Mouse (Mus musculus) limb, embryonic 10.5 days (tissue): Measurements from ENCODE around the gene Peli2. TPM values are rescaled to one million over a fixed set of nuclear protein-coding genes. Genes with fewer than 3 reads are reported as not detected.

Source experiments
- DNase-seq: peaks from one replicate; pipeline ENCODE4 v3.0.0-alpha.2; 2017; ENCODE audit warnings: low spot score
- H3K27ac ChIP-seq: fragments of 300-500 bp; sonication (generic); 2 replicates; pipeline ENCODE4 v1.5.1; 2016; ENCODE audit warnings: mild to moderate bottlenecking
- H3K27me3 ChIP-seq: fragments of 300-500 bp; sonication (generic); 2 replicates; pipeline ENCODE4 v1.6.1; 2016; ENCODE audit warnings: low read depth, mild to moderate bottlenecking; ENCODE audit not compliant: poor library complexity, severe bottlenecking
- H3K36me3 ChIP-seq: fragments of 300-500 bp; sonication (generic); 2 replicates; pipeline ENCODE4 v1.6.1; 2016; ENCODE audit warnings: mild to moderate bottlenecking, moderate library complexity
- H3K4me1 ChIP-seq: fragments of 300-500 bp; sonication (generic); 2 replicates; pipeline ENCODE4 v1.6.1; 2016
- H3K4me3 ChIP-seq: fragments of 300-500 bp; sonication (generic); 2 replicates; pipeline ENCODE4 v1.5.1; 2016; ENCODE audit warnings: mild to moderate bottlenecking, moderate library complexity
- H3K9me3 ChIP-seq: fragments of 300-500 bp; sonication (generic); replicated peaks from 2 replicates; pipeline ENCODE4 v1.6.1; 2016; ENCODE audit warnings: mild to moderate bottlenecking
- WGBS: fragments of 180-500 bp; shearing (Covaris S2); methylation state at CpG from one replicate; pipeline ENCODE4 v1.1.7; 2016; 5-methylcytosine and 5-hydroxymethylcytosine counted together
- polyA plus RNA-seq: library from polyadenylated mRNA; unstranded; fragments of >200 nt; fragmentation: Nextera tagmentation; extraction: Ambion mirVana; gene quantifications from 2 replicates; pipeline ENCODE4 v1.2.1, GENCODE M21; 2016

The Peli2 gene
- polyA plus RNA-seq, 1 experiment from 2014 or later: 7.3 TPM

DNA sequence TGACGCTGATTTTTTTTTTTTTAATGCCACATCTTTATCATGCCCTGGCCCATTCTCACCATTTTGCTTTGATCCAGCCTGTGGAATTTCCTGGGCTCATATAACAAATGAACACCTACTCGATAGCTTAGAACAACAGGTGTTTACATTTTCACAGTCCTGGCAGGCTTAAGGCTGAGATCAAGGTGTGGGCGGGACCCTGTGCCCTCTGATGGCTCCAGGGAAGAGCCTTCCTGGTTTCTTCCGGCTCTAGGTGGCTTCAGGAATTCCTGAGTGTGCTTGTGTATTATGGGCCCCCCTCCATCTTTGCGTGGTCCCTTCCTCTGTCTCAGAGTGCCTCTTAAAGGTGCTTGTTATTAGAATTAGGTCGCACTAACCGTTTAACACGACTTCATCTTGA, 44.3 kb downstream of the Peli2 start:
- no peak overlapping the region for H3K27ac ChIP-seq
- no peak for DNase-seq
- no peaks in the 10 kb centered on the region for H3K27me3 ChIP-seq
- H3K9me3 ChIP-seq: no peaks in the 10 kb centered on the region
- H3K4me1 ChIP-seq: peaks cover 38% of the 10 kb centered on the region
- H3K36me3 ChIP-seq: peaks cover 20% of the 10 kb centered on the region; the same call in 1 of the 2 replicates
- H3K4me3 ChIP-seq: no peak overlapping the region
- WGBS: 34% methylated on average over 8 of the region's 8 CpGs

DNA sequence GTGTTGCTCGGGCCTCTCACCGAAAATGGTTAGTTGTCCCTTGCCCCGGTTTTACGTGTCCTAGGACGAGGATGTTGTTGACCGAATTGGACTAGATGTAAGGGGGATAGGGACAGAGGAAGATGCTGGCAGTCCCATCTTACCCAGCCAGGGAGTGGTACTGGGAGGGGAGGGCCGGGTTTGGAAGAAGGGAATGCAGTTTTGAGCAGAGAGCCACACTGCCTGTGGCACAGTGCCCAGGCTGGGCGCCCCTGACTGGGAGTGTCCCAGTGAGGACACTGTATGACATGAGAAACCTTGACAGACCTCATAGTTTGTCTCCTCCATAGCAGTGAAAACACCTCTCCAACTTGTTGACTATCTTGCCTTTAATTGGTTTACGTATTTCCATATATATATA, 45.8 kb downstream of the Peli2 start:
- 92% methylated on average over 9 of the region's 9 CpGs for WGBS
- Histone ChIP-seq H3K9me3 (no peaks in the 10 kb centered on the region), H3K27me3 (no peaks in the 10 kb centered on the region), H3K27ac (no peak overlapping the region), H3K4me1 (peaks cover 42% of the 10 kb centered on the region), H3K36me3 (peaks cover 9% of the 10 kb centered on the region; the same call in 1 of the 2 replicates), H3K4me3 (no peak overlapping the region)
- no peak for DNase-seq

- Histone ChIP-seq H3K4me1 (peaks cover 45% of the 10 kb centered on the region), H3K36me3 (peaks cover 6% of the 10 kb centered on the region; the same call in 1 of the 2 replicates), H3K27me3 (no peaks in the 10 kb centered on the region), H3K4me3 (no peak overlapping the region), H3K27ac (no peak overlapping the region), H3K9me3 (no peaks in the 10 kb centered on the region)
- WGBS: 69% methylated on average over 3 of the region's 3 CpGs
- DNase-seq: no peak
These were observed 46.4 kb downstream of the Peli2 start for GRCm38 (mm10) chr14:48167020-48167419.

DNA sequence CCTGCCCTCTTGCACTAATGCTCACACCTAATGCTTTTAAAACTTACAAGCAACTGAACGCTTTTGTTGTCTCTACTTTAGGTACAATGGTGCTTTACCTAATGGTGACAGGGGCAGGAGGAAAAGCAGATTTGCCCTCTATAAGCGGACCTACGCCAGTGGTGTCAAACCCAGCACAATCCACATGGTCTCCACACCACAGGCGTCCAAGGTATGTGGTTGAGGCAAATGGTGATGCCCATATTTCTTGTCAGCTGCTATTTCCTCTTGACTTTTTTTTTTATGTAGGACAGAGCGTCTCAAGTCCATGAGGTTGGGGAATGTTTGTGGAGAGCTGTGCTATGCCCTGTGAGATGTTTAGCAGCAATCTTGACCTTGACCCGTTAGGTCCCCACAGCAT, 47.5 kb downstream of the Peli2 start:
- Histone ChIP-seq H3K27ac (no peak overlapping the region), H3K36me3 (peaks cover 6% of the 10 kb centered on the region; the same call in 1 of the 2 replicates), H3K9me3 (no peaks in the 10 kb centered on the region), H3K4me1 (peaks cover 39% of the 10 kb centered on the region), H3K27me3 (no peaks in the 10 kb centered on the region), H3K4me3 (no peak overlapping the region)
- WGBS: 72% methylated on average over 6 of the region's 6 CpGs
- DNase-seq: no peak

DNA sequence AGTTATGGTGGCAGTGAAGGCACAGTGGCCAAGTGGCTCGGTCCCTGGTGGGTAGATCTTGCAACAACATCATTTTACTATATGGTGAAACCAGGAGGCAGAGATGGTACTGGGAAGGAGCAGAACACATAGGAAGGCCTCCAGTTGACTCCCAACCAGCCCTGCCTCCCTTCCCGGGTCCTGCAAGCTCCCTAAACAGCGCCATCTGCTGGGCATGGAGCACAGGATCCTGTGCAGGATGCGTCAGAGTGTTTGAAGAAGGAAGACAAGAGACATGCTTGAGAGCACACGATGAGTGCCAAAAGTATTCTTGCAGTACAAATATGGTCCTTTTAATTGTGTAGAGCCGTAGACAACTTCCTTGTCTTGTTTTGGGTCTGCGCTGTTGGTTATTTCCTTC, 49.3 kb downstream of the Peli2 start:
- Histone ChIP-seq H3K27me3 (no peaks in the 10 kb centered on the region), H3K4me3 (no peak overlapping the region), H3K9me3 (no peaks in the 10 kb centered on the region), H3K36me3 (peaks cover 6% of the 10 kb centered on the region; the same call in 1 of the 2 replicates), H3K27ac (no peak overlapping the region), H3K4me1 (peaks cover 21% of the 10 kb centered on the region)
- peak; percentile 75 for DNase-seq
- 60% methylated on average over 7 of the region's 7 CpGs for WGBS

- H3K27me3 ChIP-seq: no peaks in the 10 kb centered on the region
- no peak for DNase-seq
These were observed 50.6 kb downstream of the Peli2 start for GRCm38 (mm10) chr14:48171268-48171667.

GRCm38 (mm10) chr14:48172026-48172425, 51.4 kb downstream of the Peli2 start:
- Histone ChIP-seq H3K27ac (no peak overlapping the region), H3K4me1 (peaks cover 20% of the 10 kb centered on the region), H3K4me3 (no peak overlapping the region), H3K27me3 (no peaks in the 10 kb centered on the region), H3K36me3 (peaks cover 6% of the 10 kb centered on the region; the same call in 1 of the 2 replicates), H3K9me3 (no peaks in the 10 kb centered on the region)
- no peak for DNase-seq
- 76% methylated on average over 8 of the region's 8 CpGs for WGBS

More at GRCm38 (mm10) chr14:48171268-48171667, 50.6 kb downstream of the Peli2 start:
- Histone ChIP-seq H3K4me3 (no peak overlapping the region), H3K36me3 (peaks cover 6% of the 10 kb centered on the region; the same call in 1 of the 2 replicates), H3K4me1 (peaks cover 17% of the 10 kb centered on the region), H3K9me3 (no peaks in the 10 kb centered on the region), H3K27ac (no peak overlapping the region)
- 80% methylated on average over 12 of the region's 12 CpGs for WGBS

- no peak for DNase-seq
- H3K27me3 ChIP-seq: no peaks in the 10 kb centered on the region
- WGBS: 90% methylated on average over 8 of the region's 8 CpGs
- H3K36me3 ChIP-seq: peaks cover 6% of the 10 kb centered on the region; the same call in 1 of the 2 replicates
- H3K4me3 ChIP-seq: no peak overlapping the region
- no peak overlapping the region for H3K27ac ChIP-seq
- no peaks in the 10 kb centered on the region for H3K9me3 ChIP-seq
- H3K4me1 ChIP-seq: peaks cover 18% of the 10 kb centered on the region
These were observed 52.3 kb downstream of the Peli2 start for GRCm38 (mm10) chr14:48172876-48173275.

DNA sequence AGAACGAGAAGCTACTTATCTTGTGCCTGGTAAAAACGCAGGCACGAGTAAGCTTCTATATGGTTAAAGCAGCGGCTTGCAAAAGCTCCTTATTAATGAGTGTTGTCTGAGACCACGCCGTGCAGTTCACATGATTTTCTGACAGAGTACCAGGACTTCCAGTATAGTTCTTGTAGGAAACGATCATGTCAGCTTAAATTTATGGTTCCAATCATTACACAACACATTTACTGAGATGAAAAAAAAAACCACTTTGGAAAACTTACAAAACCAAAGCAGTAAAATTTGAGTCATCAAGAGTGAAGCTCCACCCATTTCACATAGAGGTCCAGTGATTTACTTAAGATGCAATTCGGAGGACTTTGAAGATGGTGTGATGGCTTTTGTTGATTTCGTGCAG, 53.2 kb downstream of the Peli2 start:
- peaks cover 13% of the 10 kb centered on the region for H3K4me1 ChIP-seq
- no peaks in the 10 kb centered on the region for H3K27me3 ChIP-seq
- no peak overlapping the region for H3K4me3 ChIP-seq
- H3K36me3 ChIP-seq: peaks cover 5% of the 10 kb centered on the region; the same call in 1 of the 2 replicates
- DNase-seq: no peak
- no peaks in the 10 kb centered on the region for H3K9me3 ChIP-seq
- no peak overlapping the region for H3K27ac ChIP-seq
- 69% methylated on average over 9 of the region's 9 CpGs for WGBS

DNA sequence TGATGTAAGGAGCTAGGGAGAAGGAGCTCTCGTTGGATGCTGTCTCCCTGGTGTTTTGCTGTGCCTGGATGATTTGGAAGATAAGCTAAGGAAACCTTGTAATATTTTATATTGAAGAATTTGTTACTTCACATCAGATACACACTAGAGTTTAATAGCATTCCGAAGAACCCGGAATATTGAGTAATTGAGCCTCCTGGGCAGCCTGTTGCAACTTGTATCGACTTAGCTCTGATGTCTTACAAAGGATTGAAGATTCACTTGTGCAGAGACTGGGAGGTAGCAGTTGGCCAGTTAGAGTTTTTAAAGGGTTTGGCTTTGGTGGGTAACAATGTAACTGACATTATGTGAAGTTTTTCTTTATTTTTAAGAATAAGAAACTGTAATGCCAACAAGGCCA, 53.7 kb downstream of the Peli2 start:
- H3K36me3 ChIP-seq: peaks cover 4% of the 10 kb centered on the region; the same call in 1 of the 2 replicates
- no peaks in the 10 kb centered on the region for H3K27me3 ChIP-seq
- DNase-seq: no peak
- peaks cover 13% of the 10 kb centered on the region for H3K4me1 ChIP-seq
- no peak overlapping the region for H3K4me3 ChIP-seq
- no peaks in the 10 kb centered on the region for H3K9me3 ChIP-seq
- no peak overlapping the region for H3K27ac ChIP-seq
- 86% methylated on average over 4 of the region's 4 CpGs for WGBS

- no peak overlapping the region for H3K4me3 ChIP-seq
- WGBS: 85% methylated on average over 8 of the region's 8 CpGs
- no peaks in the 10 kb centered on the region for H3K9me3 ChIP-seq
- DNase-seq: no peak
- no peaks in the 10 kb centered on the region for H3K36me3 ChIP-seq
- H3K27me3 ChIP-seq: no peaks in the 10 kb centered on the region
- H3K27ac ChIP-seq: no peak overlapping the region
- H3K4me1 ChIP-seq: peaks cover 13% of the 10 kb centered on the region
These were observed 54.5 kb downstream of the Peli2 start for GRCm38 (mm10) chr14:48175115-48175514.

GRCm38 (mm10) chr14:48178304-48178995, 57.8 kb downstream of the Peli2 start:
- no peak for DNase-seq
- peaks cover 7% of the 10 kb centered on the region; the same call in 1 of the 2 replicates for H3K4me1 ChIP-seq
- no peak overlapping the region for H3K27ac ChIP-seq
- H3K27me3 ChIP-seq: no peaks in the 10 kb centered on the region
- no peaks in the 10 kb centered on the region for H3K9me3 ChIP-seq
- H3K4me3 ChIP-seq: no peak overlapping the region
- H3K36me3 ChIP-seq: peaks cover 8% of the 10 kb centered on the region; the same call in 1 of the 2 replicates
- 86% methylated on average over 15 of the region's 15 CpGs for WGBS

DNA sequence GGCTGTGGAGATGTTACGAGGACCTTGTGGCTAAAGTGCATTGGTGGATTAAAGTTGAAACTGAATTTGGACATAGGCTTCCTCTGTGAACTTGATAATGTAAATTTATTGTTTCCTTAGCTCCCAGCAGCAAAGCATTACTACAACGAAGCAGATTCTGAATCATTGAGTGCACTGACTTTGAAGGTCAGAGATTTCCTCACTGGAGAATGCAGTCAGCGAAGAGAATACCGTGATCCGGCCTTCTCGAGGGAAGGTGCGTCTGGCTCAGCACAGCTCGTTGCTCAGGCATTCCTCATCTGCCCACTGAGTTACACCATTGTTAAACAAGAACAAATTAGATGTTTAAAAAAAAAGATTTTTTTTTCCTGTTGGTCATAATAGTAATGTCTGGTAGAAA, 58.4 kb downstream of the Peli2 start:
- 88% methylated on average over 8 of the region's 8 CpGs for WGBS
- peaks cover 7% of the 10 kb centered on the region; the same call in 1 of the 2 replicates for H3K4me1 ChIP-seq
- DNase-seq: no peak
- H3K27ac ChIP-seq: no peak overlapping the region
- H3K9me3 ChIP-seq: no peaks in the 10 kb centered on the region
- H3K4me3 ChIP-seq: no peak overlapping the region
- peaks cover 11% of the 10 kb centered on the region for H3K36me3 ChIP-seq
- H3K27me3 ChIP-seq: no peaks in the 10 kb centered on the region
